Mouse (Mus musculus) limb, embryonic 14.5 days (tissue): ENCODE data around the gene Atp5h. TPM values are rescaled to one million over a fixed set of nuclear protein-coding genes. Genes with fewer than 3 reads are reported as not detected.

Experiments used
- ATAC-seq: fragments of 200-750 bp; cut with Nextera tagmentation; 2 replicates; pipeline ENCODE4 v1.8.0; 2017; ENCODE audit warnings: low read depth, moderate number of reproducible peaks, moderate TSS enrichment; ENCODE audit not compliant: low FRiP score
- DNase-seq: peaks from one replicate; pipeline ENCODE4 v3.0.0-alpha.2; 2015; ENCODE audit warnings: low spot score
- H3K27ac ChIP-seq: fragments of 300-500 bp; sonication (generic); replicated peaks from 2 replicates; pipeline ENCODE4 v1.5.1; 2014; ENCODE audit warnings: low read depth, mild to moderate bottlenecking, low read length, moderate library complexity, mixed read lengths
- H3K27me3 ChIP-seq: fragments of 300-500 bp; sonication (generic); 2 replicates; pipeline ENCODE4 v1.6.1; 2014; ENCODE audit warnings: low read length, mixed read lengths; ENCODE audit not compliant: control insufficient read depth, insufficient read depth
- H3K36me3 ChIP-seq: fragments of 300-500 bp; sonication (generic); 2 replicates; pipeline ENCODE4 v1.6.1; 2014; ENCODE audit warnings: mild to moderate bottlenecking, low read length, moderate library complexity, mixed read lengths; ENCODE audit not compliant: control insufficient read depth, insufficient read depth
- H3K4me1 ChIP-seq: fragments of 300-500 bp; sonication (generic); 2 replicates; pipeline ENCODE4 v1.6.1; 2014; ENCODE audit warnings: antibody characterized with exemption, low read length, mixed read lengths; ENCODE audit not compliant: control insufficient read depth, insufficient read depth
- H3K4me2 ChIP-seq: fragments of 300-500 bp; sonication (generic); replicated peaks from 2 replicates; pipeline ENCODE4 v1.6.1; 2014; ENCODE audit warnings: low read depth, mild to moderate bottlenecking, low read length, moderate library complexity; ENCODE audit not compliant: severe bottlenecking
- H3K4me3 ChIP-seq: fragments of 300-500 bp; sonication (generic); replicated peaks from 2 replicates; pipeline ENCODE4 v1.5.1; 2014; ENCODE audit warnings: low read length
- H3K9ac ChIP-seq: fragments of 300-500 bp; sonication (generic); 2 replicates; pipeline ENCODE4 v1.6.1; 2014; ENCODE audit warnings: mild to moderate bottlenecking, low read depth, low read length, moderate library complexity; ENCODE audit not compliant: severe bottlenecking
- H3K9me3 ChIP-seq: fragments of 300-500 bp; sonication (generic); 2 replicates; pipeline ENCODE4 v1.6.1; 2016; ENCODE audit warnings: low read length; ENCODE audit not compliant: control insufficient read depth
- POLR2A ChIP-seq: fragments of 200-500 bp; IDR thresholded peaks from 2 replicates; pipeline ENCODE4 v1.8.0; 2012; ENCODE audit warnings: inconsistent platforms, mild to moderate bottlenecking, moderate library complexity, borderline replicate concordance; ENCODE audit not compliant: insufficient read depth, insufficient read length; ENCODE audit errors: extremely low read depth
- WGBS: fragments of 180-500 bp; shearing (Covaris S2); extraction: QIAGEN DNeasy Blood & Tissue Kit; methylation state at CpG from one replicate; pipeline ENCODE4 v1.1.7; 2014; 5-methylcytosine and 5-hydroxymethylcytosine counted together
- polyA plus RNA-seq, 2 experiments: library from polyadenylated mRNA; depleted of rRNA in 1 of 2; stranded (reverse) in 1 of 2; unstranded in 1 of 2; fragments of >200 nt; fragmentation: Nextera tagmentation in 1 of 2; extraction: Ambion mirVana in 1 of 2; gene quantifications; 2 replicates each; pipeline versions ENCODE4 v1.2.1 to v1.2.3; 2012 to 2014

The Atp5h gene
- polyA plus RNA-seq, 2 experiments = 427 to 933 TPM

DNA sequence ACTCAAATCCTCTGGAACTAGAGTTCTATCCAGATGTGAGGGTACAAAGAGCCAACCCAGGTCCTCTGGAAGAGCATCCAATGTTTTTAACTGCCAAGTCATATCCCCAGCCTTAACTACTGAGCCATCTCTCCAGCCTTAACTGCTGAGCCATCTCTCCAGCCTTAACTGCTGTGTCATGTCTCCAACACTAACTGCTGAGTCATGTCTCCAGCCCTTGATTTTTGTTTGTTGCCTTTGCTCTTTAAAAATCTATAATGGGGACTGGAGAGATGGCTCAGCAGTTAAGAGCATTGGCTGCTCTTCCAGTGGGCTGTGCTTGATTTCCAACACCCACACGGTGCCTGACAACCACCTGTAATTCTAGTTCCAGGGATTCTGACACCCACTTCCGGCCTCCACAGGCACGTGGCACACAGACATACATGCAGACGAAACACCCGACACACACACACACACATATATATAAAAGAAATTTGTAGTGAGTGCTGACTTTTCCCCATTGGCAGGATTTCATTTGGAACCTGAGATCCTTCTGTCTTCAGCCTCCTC lies 17.9 kb upstream of the Atp5h start:
- no peaks in the 10 kb centered on the region for H3K27me3 ChIP-seq
- H3K4me1 ChIP-seq = peaks cover 9% of the 10 kb centered on the region; the same call in 1 of the 2 replicates
- H3K36me3 ChIP-seq = peaks cover 3% of the 10 kb centered on the region; the same call in 1 of the 2 replicates
- H3K9ac ChIP-seq = no peak overlapping the region
- DNase-seq = no peak
- 70% methylated on average over 5 of the region's 5 CpGs for WGBS
- no peak for ATAC-seq
- no peaks in the 10 kb centered on the region for H3K9me3 ChIP-seq
- no peak overlapping the region for H3K4me2 ChIP-seq
- no peak overlapping the region for H3K27ac ChIP-seq
- no peak for TF ChIP-seq POLR2A
- no peak overlapping the region for H3K4me3 ChIP-seq

DNA sequence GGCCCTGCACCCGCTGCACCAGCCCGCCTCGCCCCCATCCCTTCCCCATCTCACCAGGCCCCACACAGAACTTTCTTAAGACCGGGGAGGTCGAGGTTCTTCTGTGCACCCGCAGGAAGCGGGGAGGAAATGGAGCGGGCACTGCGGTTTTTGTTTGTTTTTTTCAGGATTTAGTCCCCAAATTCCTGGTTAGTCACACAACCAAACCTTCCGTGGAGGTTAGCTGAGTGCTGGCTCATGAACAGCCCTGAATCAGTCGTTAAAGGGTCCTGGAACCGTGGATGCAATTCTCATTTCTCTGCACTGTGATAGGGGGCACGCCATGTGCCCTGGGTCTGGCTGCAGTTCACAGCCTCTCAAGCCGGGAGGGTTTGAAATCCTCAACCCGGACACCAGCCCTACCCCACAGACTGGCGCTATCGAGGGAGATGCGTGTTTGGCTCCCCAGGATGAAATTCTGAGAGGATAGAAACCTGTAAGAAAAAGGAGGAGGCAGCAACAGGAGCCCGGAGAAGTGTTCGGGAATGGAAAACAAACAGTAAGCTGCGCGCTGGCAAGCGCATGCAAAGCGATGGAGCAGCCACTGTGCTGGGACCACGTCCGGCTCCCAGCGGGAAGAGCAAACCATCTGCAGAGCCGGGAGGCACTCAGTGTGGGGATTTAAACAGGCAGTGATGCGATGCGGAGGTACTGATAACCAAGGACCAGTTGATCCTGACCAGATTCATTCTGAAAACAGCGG lies 16.0 kb upstream of the Atp5h start:
- Histone ChIP-seq H3K4me1 (peaks cover 9% of the 10 kb centered on the region; the same call in 1 of the 2 replicates), H3K36me3 (peaks cover 21% of the 10 kb centered on the region), H3K4me2 (peak overlapping the region; percentile 53), H3K27me3 (no peaks in the 10 kb centered on the region), H3K9me3 (no peaks in the 10 kb centered on the region), H3K4me3 (peak overlapping the region; percentile 32), H3K27ac (no peak overlapping the region), H3K9ac (peak overlapping the region; percentile 46)
- no peak for TF ChIP-seq POLR2A
- ATAC-seq (peak; percentile 58; the same call in 1 of the 2 replicates), DNase-seq (peak; percentile 21)
- WGBS = 7% methylated on average over 31 of the region's 31 CpGs

DNA sequence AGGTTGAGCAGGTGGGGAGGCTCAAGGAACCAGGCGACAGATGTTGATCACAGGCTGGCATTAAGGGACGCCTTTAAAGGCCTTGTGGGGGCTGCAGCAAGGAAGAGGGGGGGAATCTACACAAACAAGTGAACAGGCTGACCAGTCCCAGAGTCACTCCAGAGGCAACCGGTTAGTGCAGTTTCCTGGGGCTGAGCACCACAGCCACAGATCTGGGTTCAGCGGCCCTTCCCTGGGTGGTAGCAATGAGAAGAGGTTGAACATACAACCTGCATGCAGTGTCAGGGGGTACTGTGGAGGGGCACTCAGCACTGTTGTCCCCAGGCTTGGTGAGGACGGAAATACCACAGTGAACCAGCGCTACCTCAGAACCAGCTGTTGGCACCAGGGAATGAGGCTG lies 13.6 kb upstream of the Atp5h start:
- Histone ChIP-seq H3K27ac (no peak overlapping the region), H3K9me3 (no peaks in the 10 kb centered on the region), H3K36me3 (peaks cover 45% of the 10 kb centered on the region), H3K9ac (no peak overlapping the region), H3K4me3 (no peak overlapping the region), H3K27me3 (no peaks in the 10 kb centered on the region), H3K4me1 (peaks cover 9% of the 10 kb centered on the region), H3K4me2 (no peak overlapping the region)
- ATAC-seq (no peak), DNase-seq (no peak)
- WGBS = 80% methylated on average over 6 of the region's 6 CpGs
- TF ChIP-seq POLR2A = no peak

DNA sequence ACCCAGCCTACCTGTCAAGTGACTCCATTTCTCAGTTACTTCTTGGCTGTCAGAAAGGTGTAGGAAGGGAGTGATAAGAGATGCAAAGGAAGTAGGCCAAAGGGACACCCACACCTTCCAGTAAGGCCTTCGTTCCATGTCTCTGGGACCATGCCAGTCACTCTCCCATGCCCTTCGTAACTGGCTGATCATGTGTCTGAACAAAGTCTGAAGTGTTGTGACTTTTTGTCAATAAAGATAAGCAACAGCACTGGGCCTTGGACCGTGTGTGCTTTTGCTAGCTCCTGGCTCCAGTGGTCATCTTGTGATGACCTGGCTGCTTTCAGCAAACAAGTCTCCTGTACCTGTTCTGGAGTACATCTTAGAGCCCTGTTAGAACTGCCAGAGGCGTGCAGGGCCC lies 13.1 kb upstream of the Atp5h start:
- Histone ChIP-seq H3K27ac (no peak overlapping the region), H3K9ac (no peak overlapping the region), H3K4me3 (no peak overlapping the region), H3K36me3 (peaks cover 46% of the 10 kb centered on the region), H3K4me1 (peaks cover 14% of the 10 kb centered on the region), H3K4me2 (no peak overlapping the region), H3K9me3 (no peaks in the 10 kb centered on the region), H3K27me3 (no peaks in the 10 kb centered on the region)
- TF ChIP-seq POLR2A = no peak
- no peak for DNase-seq
- 80% methylated on average over 4 of the region's 4 CpGs for WGBS
- ATAC-seq = no peak

GRCm38 (mm10) chr11:115430561-115430960 lies 10.8 kb upstream of the Atp5h start:
- 97% methylated on average over 6 of the region's 6 CpGs for WGBS

More at GRCm38 (mm10) chr11:115430561-115430960, 10.8 kb upstream of the Atp5h start:
- H3K36me3 ChIP-seq = peaks cover 69% of the 10 kb centered on the region
- H3K27me3 ChIP-seq = no peaks in the 10 kb centered on the region
- no peak overlapping the region for H3K4me3 ChIP-seq
- peaks cover 11% of the 10 kb centered on the region for H3K4me1 ChIP-seq
- no peak overlapping the region for H3K9ac ChIP-seq
- no peak for ATAC-seq
- no peaks in the 10 kb centered on the region for H3K9me3 ChIP-seq
- TF ChIP-seq POLR2A = no peak
- no peak for DNase-seq
- H3K27ac ChIP-seq = no peak overlapping the region
- H3K4me2 ChIP-seq = no peak overlapping the region
